Mouse (Mus musculus): ENCODE results near the gene Lemd1. TPM values are rescaled to one million over a fixed set of nuclear protein-coding genes. Genes with fewer than 3 reads are reported as not detected.

The Lemd1 gene
- polyA plus RNA-seq, 1 experiment from 2014 or later, result 18.0 TPM

- H3K4me1 ChIP-seq (ENCODE audit: control insufficient read depth, insufficient read depth, low read length), result peaks cover 61% of the 10 kb centered on the region
- peak overlapping the region; percentile 46 for H3K4me2 ChIP-seq (ENCODE audit: low read length)
- no peak overlapping the region for H3K9ac ChIP-seq (ENCODE audit: low read depth, low read length)
- no peak for ATAC-seq
- no peak overlapping the region; the same call in 1 of the 2 replicates for H3K4me3 ChIP-seq (ENCODE audit: low read depth, low read length)
- H3K36me3 ChIP-seq (ENCODE audit: control insufficient read depth, insufficient read depth, low read length), result no peaks in the 10 kb centered on the region
- no peaks in the 10 kb centered on the region for H3K9me3 ChIP-seq (replicated peaks; ENCODE audit: control insufficient read depth, low read length, poor library complexity, severe bottlenecking)
- peak overlapping the region; percentile 78 for H3K27ac ChIP-seq (ENCODE audit: low read length)
- 40% methylated on average over 2 of the region's 2 CpGs for WGBS
- no peaks in the 10 kb centered on the region for H3K27me3 ChIP-seq (ENCODE audit: control insufficient read depth, insufficient read depth, low read depth, low read length)
Measured at GRCm38 (mm10) chr1:132201936-132202335, 10.7 kb downstream of the Lemd1 start.

GRCm38 (mm10) chr1:132202771-132203170, 11.5 kb downstream of the Lemd1 start:
- 91% methylated on average over 5 of the region's 5 CpGs for WGBS
- Histone ChIP-seq H3K36me3 (ENCODE audit: control insufficient read depth, insufficient read depth, low read length) (no peaks in the 10 kb centered on the region), H3K27ac (ENCODE audit: low read length) (peak overlapping the region; percentile 78), H3K9me3 (replicated peaks; ENCODE audit: control insufficient read depth, low read length, poor library complexity, severe bottlenecking) (no peaks in the 10 kb centered on the region), H3K4me3 (ENCODE audit: low read depth, low read length) (no peak overlapping the region), H3K9ac (ENCODE audit: low read depth, low read length) (no peak overlapping the region), H3K4me2 (ENCODE audit: low read length) (no peak overlapping the region), H3K27me3 (ENCODE audit: control insufficient read depth, insufficient read depth, low read depth, low read length) (no peaks in the 10 kb centered on the region), H3K4me1 (ENCODE audit: control insufficient read depth, insufficient read depth, low read length) (peaks cover 61% of the 10 kb centered on the region)
- ATAC-seq, result no peak

GRCm38 (mm10) chr1:132205958-132206357, 14.7 kb downstream of the Lemd1 start:
- H3K4me2 ChIP-seq (ENCODE audit: low read length), result no peak overlapping the region
- H3K4me1 ChIP-seq (ENCODE audit: control insufficient read depth, insufficient read depth, low read length), result peaks cover 69% of the 10 kb centered on the region
- H3K27ac ChIP-seq (ENCODE audit: low read length), result 0 out of 2 replicates have a peak overlapping the region, but pooled peaks have one; percentile 19
- H3K4me3 ChIP-seq (ENCODE audit: low read depth, low read length), result no peak overlapping the region
- no peak overlapping the region for H3K9ac ChIP-seq (ENCODE audit: low read depth, low read length)
- H3K9me3 ChIP-seq (replicated peaks; ENCODE audit: control insufficient read depth, low read length, poor library complexity, severe bottlenecking), result no peaks in the 10 kb centered on the region
- ATAC-seq, result no peak
- 65% methylated on average over 5 of the region's 5 CpGs for WGBS
- H3K36me3 ChIP-seq (ENCODE audit: control insufficient read depth, insufficient read depth, low read length), result no peaks in the 10 kb centered on the region
- H3K27me3 ChIP-seq (ENCODE audit: control insufficient read depth, insufficient read depth, low read depth, low read length), result no peaks in the 10 kb centered on the region

GRCm38 (mm10) chr1:132206828-132207227, 15.6 kb downstream of the Lemd1 start:
- Histone ChIP-seq H3K4me1 (ENCODE audit: control insufficient read depth, insufficient read depth, low read length) (peaks cover 69% of the 10 kb centered on the region), H3K9me3 (replicated peaks; ENCODE audit: control insufficient read depth, low read length, poor library complexity, severe bottlenecking) (no peaks in the 10 kb centered on the region), H3K27me3 (ENCODE audit: control insufficient read depth, insufficient read depth, low read depth, low read length) (no peaks in the 10 kb centered on the region), H3K4me3 (ENCODE audit: low read depth, low read length) (no peak overlapping the region), H3K9ac (ENCODE audit: low read depth, low read length) (no peak overlapping the region), H3K36me3 (ENCODE audit: control insufficient read depth, insufficient read depth, low read length) (no peaks in the 10 kb centered on the region), H3K27ac (ENCODE audit: low read length) (peak overlapping the region; percentile 71; the same call in 1 of the 2 replicates), H3K4me2 (ENCODE audit: low read length) (no peak overlapping the region)
- WGBS, result 74% methylated on average over 3 of the region's 3 CpGs
- no peak for ATAC-seq

GRCm38 (mm10) chr1:132208154-132208553, 16.9 kb downstream of the Lemd1 start:
- 8% methylated on average over 4 of the region's 4 CpGs for WGBS
- Histone ChIP-seq H3K9ac (ENCODE audit: low read depth, low read length) (no peak overlapping the region), H3K4me1 (ENCODE audit: control insufficient read depth, insufficient read depth, low read length) (peaks cover 71% of the 10 kb centered on the region), H3K27me3 (ENCODE audit: control insufficient read depth, insufficient read depth, low read depth, low read length) (no peaks in the 10 kb centered on the region), H3K4me2 (ENCODE audit: low read length) (peak overlapping the region; percentile 4; the same call in 1 of the 2 replicates), H3K27ac (ENCODE audit: low read length) (peak overlapping the region; percentile 71), H3K4me3 (ENCODE audit: low read depth, low read length) (no peak overlapping the region), H3K9me3 (replicated peaks; ENCODE audit: control insufficient read depth, low read length, poor library complexity, severe bottlenecking) (no peaks in the 10 kb centered on the region), H3K36me3 (ENCODE audit: control insufficient read depth, insufficient read depth, low read length) (no peaks in the 10 kb centered on the region)
- peak; percentile 51 for ATAC-seq

- H3K9me3 ChIP-seq (replicated peaks; ENCODE audit: control insufficient read depth, low read length, poor library complexity, severe bottlenecking), result no peaks in the 10 kb centered on the region
- H3K9ac ChIP-seq (ENCODE audit: low read depth, low read length), result no peak overlapping the region
- H3K27ac ChIP-seq (ENCODE audit: low read length), result no peak overlapping the region
- no peaks in the 10 kb centered on the region for H3K27me3 ChIP-seq (ENCODE audit: control insufficient read depth, insufficient read depth, low read depth, low read length)
- no peak overlapping the region for H3K4me2 ChIP-seq (ENCODE audit: low read length)
- H3K4me3 ChIP-seq (ENCODE audit: low read depth, low read length), result no peak overlapping the region
- peaks cover 73% of the 10 kb centered on the region for H3K4me1 ChIP-seq (ENCODE audit: control insufficient read depth, insufficient read depth, low read length)
- 58% methylated on average over 10 of the region's 10 CpGs for WGBS
- ATAC-seq, result no peak
- no peaks in the 10 kb centered on the region for H3K36me3 ChIP-seq (ENCODE audit: control insufficient read depth, insufficient read depth, low read length)
Measured at GRCm38 (mm10) chr1:132209400-132209799, 18.2 kb downstream of the Lemd1 start.

- Histone ChIP-seq H3K4me2 (ENCODE audit: low read length) (no peak overlapping the region), H3K9me3 (replicated peaks; ENCODE audit: control insufficient read depth, low read length, poor library complexity, severe bottlenecking) (no peaks in the 10 kb centered on the region), H3K27me3 (ENCODE audit: control insufficient read depth, insufficient read depth, low read depth, low read length) (no peaks in the 10 kb centered on the region), H3K4me3 (ENCODE audit: low read depth, low read length) (no peak overlapping the region), H3K9ac (ENCODE audit: low read depth, low read length) (no peak overlapping the region), H3K36me3 (ENCODE audit: control insufficient read depth, insufficient read depth, low read length) (no peaks in the 10 kb centered on the region), H3K4me1 (ENCODE audit: control insufficient read depth, insufficient read depth, low read length) (peaks cover 70% of the 10 kb centered on the region), H3K27ac (ENCODE audit: low read length) (no peak overlapping the region)
- no peak for ATAC-seq
- 14% methylated on average over 7 of the region's 7 CpGs for WGBS
Measured at GRCm38 (mm10) chr1:132210922-132211321, 19.7 kb downstream of the Lemd1 start.

- WGBS, result 47% methylated on average over 12 of the region's 12 CpGs
- Histone ChIP-seq H3K9me3 (replicated peaks; ENCODE audit: control insufficient read depth, low read length, poor library complexity, severe bottlenecking) (no peaks in the 10 kb centered on the region), H3K4me3 (ENCODE audit: low read depth, low read length) (no peak overlapping the region), H3K9ac (ENCODE audit: low read depth, low read length) (no peak overlapping the region), H3K36me3 (ENCODE audit: control insufficient read depth, insufficient read depth, low read length) (no peaks in the 10 kb centered on the region), H3K4me1 (ENCODE audit: control insufficient read depth, insufficient read depth, low read length) (peaks cover 68% of the 10 kb centered on the region), H3K4me2 (ENCODE audit: low read length) (peak overlapping the region; percentile 42), H3K27ac (ENCODE audit: low read length) (peak overlapping the region; percentile 12; the same call in 1 of the 2 replicates), H3K27me3 (ENCODE audit: control insufficient read depth, insufficient read depth, low read depth, low read length) (no peaks in the 10 kb centered on the region)
- no peak for ATAC-seq
Measured at GRCm38 (mm10) chr1:132211672-132212071, 20.4 kb downstream of the Lemd1 start.

- Histone ChIP-seq H3K9me3 (replicated peaks; ENCODE audit: control insufficient read depth, low read length, poor library complexity, severe bottlenecking) (no peaks in the 10 kb centered on the region), H3K27me3 (ENCODE audit: control insufficient read depth, insufficient read depth, low read depth, low read length) (no peaks in the 10 kb centered on the region), H3K4me2 (ENCODE audit: low read length) (peak overlapping the region; percentile 42), H3K36me3 (ENCODE audit: control insufficient read depth, insufficient read depth, low read length) (no peaks in the 10 kb centered on the region), H3K4me3 (ENCODE audit: low read depth, low read length) (peak overlapping the region; percentile 16; the same call in 1 of the 2 replicates), H3K27ac (ENCODE audit: low read length) (peak overlapping the region; percentile 62; the same call in 1 of the 2 replicates), H3K4me1 (ENCODE audit: control insufficient read depth, insufficient read depth, low read length) (peaks cover 63% of the 10 kb centered on the region), H3K9ac (ENCODE audit: low read depth, low read length) (no peak overlapping the region)
- WGBS, result 4% methylated on average over 20 of the region's 20 CpGs
- no peak for ATAC-seq
Measured at GRCm38 (mm10) chr1:132212218-132212617, 21.0 kb downstream of the Lemd1 start.

All from midbrain, embryonic 16.5 days (tissue).